Mouse (Mus musculus): Measurements from ENCODE around the gene Zcchc14.
"Not testable (repeated sequence)": the region's sequence is repeated elsewhere in the genome, so short reads cannot be mapped to it uniquely, and the experiment has no call there.

Zcchc14 gene

DNA sequence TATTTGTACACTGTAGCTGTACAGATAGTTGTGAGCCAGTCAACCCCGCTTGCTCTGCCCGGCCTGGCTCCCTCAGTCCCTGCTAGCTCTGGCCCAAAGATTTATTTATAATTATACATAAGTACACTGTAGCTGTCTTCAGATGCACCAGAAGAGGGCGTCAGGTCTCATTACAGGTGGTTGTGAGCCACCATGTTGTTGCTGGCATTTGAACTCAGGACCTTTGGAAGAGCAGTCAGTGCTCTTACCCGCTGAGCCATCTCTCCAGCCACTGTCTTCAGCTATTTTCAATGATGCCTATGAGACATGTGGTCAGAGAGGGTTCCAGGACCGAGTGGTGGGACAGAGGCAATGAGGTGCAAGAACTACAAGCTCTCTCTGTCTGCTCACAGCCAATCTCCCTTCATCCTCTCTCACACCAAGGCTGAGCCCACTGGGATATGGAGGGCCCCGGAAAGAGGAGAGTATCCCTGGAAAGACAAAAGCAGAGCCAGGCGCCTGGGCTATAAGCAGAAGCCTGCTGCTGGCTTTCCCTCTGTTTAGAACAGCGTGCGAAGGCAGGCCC, 15.3 kb upstream of the Zcchc14 start:
- in situ Hi-C loops (cut with MboI, MseI), result not testable (repeated sequence)

DNA sequence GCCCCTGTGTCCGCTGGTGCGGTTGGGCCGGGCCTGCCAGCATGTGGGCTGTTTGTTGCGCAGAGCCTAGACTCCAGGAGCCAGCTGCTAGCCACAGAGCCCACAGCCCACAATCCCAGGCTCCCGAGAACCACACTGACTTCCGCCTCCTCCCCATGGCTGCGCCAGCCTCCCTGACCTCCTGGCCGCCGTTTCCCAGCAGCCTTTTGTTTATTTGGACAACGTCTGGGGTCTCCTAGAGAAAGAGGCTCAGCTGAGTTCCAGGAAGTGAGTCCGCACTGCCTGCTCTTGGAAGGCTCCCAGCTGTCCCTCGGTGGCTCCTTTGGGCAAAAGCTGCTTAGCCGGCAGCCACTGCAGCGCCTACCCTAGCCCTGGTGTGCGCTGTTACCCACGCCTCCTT, 12.6 kb upstream of the Zcchc14 start:
- in situ Hi-C loops (cut with MboI, MseI), result no loop called here

DNA sequence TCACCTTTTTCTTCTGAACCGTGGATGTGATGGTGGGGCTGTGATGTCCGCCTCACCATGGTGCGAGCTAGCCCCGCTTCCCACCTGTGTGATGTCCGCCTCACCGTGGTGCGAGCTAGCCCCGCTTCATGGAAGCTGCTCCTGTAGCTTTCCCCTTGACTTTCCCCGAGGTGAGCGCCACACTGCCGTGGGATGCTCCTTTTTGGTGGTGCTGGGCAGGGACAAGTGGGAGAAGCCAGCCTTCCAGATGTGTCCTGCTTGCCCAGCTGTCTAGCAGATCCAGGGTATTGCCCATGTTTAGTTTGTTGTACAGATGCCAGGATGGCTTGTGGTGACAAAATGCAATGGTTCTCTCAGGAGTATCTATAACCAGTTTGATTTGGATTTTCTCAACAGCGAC, 10.4 kb upstream of the Zcchc14 start:
- in situ Hi-C loops (cut with MboI, MseI), result no loop called here

DNA sequence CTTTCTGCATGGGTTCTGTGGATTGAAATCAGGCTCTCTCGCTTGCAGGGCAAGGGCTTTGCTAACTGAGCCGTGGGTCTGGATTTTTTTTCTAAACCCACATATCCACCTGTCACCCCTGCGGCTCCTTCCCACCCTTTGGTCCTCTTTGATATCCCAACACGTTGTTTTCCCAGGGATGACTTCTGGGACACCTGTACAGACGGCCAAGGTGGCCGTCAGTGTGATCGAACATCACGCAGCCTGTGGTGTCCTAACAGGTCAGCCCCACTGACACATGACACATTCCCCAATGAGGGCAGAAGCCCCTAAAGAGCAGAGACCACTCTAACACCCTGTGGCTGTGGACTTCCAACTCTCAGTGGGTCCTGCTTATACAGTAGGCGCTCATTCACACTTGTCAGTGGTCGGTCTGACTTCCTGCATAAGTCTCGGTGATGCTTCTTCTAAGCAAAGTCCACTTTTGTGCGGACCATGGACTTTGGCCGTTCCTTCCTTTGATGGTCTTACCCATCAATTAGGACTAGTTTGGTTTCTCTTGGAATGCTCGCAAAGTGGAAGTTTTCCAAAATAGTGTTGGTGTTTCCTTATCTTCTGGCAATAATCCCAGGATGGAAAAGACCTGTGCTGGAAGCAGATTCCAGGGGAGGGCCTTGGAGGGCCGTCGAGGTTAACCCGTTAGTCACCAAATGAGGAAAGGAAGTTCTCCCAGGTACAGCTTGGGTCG, 9.1 kb upstream of the Zcchc14 start:
- in situ Hi-C loops (cut with MboI, MseI), result no loop called here

DNA sequence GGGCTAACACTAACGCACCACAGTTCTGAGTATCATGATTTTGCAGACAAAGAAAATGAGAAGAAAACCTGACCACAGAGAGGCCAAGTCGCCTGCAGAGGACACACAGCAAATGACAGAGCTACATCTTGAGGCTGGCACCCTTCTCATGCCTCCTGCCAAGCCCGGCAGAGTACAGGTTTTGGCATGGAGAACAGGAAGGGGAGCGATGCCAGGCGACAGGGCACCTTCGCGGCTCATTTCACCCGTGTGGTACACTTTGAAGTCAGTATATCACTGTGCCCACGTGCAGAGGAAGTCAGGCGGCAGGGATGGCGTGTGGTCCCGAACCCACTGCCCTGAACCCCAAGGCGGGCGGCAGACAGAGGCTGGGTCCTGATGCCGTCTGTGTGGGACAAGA, 7.9 kb upstream of the Zcchc14 start:
- in situ Hi-C loops (cut with MboI, MseI), result no loop called here

DNA sequence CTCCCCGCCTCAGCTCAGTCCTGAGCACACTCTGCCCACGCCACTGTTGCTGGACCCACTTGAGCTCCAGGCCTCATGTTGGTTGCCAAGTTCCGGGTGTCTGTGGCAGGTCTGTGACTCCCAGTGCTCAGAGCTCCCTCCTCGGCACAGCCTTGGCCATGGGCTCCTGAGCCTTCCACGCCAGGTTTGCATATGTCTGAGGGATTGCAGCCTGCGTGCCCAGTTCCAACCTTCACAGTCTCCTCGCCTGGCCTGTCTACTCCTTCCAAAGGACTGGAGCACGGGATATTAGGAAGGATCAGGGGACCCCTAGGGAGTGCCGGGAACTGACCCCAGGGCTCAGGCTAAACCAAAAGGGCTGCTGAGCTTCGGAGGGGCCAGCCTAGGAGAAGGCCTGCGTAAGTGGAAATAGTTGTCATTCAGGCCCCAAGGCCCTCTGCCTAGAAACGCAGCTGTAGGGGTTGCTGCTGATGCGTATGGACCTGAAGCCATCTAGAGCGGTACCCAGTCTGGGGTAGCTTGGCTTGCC, 2.3 kb upstream of the Zcchc14 start:
- in situ Hi-C loops (cut with MboI, MseI), result no loop called here

DNA sequence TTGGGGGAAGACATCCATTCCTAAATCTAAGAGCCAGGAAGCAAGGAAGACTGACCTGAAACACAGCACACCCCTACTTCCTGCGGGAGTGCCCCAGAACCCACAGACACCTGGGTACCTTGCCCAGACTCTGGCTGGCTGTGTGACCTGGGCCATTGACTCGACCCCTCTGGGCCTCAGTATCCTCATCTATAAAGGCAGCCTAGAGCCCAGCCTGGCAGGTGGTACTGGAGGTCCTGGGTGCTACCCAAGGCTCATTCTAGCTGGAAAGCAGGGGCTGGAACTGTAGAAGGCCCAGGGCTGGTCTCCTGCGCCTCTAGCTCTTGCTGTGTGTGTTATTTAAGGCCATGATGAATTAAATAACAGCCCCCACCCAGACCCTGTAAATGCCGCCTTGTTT, 1.4 kb upstream of the Zcchc14 start:
- in situ Hi-C loops (cut with MboI, MseI), result no loop called here

DNA sequence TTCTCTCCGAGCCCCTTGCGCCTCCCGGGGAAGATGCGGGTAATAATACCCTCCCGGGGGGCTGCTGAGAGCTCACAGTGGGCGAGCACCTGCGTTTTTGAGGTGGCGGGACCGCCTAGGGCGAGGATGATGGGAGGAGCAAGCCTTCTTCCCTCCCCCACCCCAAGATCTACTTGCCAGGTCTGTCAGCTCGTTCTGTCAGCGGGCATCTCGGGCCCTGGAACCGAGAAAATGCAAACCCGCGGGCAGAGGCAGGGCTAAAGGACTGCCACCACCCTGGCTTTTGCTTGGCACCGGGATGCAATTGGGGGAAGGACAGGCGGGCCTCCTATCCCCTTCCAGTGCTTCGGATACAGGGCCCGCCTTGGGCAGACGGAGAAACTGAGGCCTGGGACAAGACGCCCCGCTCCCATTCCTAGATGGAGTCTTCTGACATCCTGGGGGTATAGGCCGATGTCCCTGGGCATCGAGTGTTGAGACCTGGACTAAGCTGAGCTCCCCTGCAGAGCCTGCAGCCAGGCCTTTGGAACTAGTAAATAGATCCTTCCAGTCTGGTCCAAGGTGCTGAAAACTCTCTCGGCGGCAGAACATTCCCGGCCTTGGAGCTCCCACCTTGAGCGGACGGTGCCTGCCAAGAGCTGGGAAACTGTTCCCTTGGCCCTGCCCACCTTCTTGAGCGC, 779 bp upstream of the Zcchc14 start:
- in situ Hi-C loops (cut with MboI, MseI), result no loop called here

DNA sequence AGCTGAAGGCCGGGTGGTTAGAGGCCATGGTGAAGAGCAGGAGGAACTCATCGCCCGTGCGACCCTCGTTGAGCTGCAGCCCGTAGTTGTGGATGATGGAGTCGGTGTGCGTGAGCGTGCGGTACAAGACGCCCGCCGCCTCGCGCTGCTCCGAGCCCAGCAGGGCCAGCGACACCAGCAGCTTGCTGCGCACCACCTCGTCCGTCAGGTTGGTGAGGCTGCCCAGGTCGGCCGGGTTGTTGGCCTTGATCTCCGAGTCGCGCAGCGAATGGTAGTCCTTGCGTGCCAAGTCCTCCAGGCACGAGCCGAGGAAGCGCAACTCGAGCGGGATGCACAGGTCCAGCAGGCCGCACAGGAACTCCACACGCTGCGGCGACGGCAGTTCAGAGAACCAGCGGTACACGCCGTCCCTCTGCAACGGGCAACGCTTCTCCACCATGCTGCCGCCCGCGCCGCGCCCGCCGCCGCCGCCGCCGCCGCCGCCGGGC, 783 bp downstream of the Zcchc14 start:
- in situ Hi-C loops (cut with MboI, MseI), result no loop called here

DNA sequence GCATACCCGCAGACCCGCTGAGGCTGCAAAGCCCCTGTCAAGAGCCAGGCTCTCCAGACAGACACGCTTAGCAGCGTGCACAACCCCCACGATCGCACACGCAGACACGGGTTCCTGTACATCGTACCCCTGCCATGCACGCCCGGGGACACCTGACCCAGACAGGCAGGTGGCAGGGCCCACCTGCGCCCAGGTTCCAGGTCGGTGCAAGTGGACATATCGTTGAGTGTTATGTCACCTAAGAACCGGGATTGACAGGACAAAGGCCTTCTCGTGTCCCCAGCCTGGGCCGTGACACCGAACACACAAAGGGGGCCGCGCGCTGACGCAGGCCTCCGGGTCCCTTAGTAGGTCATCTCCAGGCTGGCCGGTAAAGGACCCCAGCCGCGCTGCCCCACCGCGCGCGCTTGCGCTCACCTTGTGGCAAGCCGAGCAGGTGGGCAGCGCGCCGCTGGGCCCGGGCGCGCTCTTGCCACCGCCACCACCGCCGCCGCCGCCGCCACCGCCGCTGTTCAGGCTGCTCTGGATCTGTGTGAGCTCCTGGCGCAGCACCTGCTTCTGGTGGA, 1.3 kb downstream of the Zcchc14 start:
- in situ Hi-C loops (cut with MboI, MseI), result no loop called here

DNA sequence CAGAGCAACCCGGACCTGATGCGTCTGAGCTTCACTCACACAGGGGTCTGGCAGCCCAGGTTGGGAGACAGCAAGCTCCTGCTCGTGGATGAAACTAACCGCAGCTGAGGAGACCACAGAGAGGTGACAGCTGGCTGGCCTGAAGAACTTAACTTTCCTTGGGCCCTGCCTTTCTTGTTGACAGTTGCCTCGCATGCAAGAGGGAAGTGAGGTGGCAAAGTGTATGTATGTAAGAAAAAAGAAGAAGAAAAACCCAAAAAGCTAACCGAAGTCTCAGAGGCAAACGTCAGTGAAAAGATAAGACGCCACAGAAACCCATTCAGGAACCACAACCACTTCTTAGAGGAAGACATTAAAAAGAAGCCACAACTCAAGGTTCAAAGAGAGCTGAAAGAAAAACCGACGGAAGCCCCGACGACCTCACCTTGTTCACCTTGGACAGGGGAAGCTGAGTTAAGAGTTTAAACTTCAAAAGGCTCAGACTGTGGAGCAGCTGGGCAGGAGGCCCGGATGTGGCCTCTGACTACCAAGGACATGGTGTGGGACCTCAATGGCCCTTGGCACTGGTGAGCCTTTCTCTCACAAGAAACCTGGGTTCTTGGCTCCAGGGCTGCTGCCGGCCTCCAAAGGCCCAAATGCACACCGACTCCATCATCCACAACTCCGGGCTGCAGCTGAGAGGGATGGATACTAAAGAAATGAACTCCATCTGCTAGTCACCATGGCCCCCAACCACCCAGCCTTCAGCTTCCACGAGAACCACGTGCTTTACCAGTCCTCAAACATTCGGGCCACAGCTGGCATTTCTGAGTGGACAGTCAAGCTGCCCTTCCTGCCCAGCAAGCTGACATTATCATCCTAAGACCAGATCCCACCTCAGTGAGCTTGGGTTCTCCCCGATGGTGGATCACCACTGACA, 2.1 kb downstream of the Zcchc14 start:
- in situ Hi-C loops (cut with MboI, MseI), result no loop called here

DNA sequence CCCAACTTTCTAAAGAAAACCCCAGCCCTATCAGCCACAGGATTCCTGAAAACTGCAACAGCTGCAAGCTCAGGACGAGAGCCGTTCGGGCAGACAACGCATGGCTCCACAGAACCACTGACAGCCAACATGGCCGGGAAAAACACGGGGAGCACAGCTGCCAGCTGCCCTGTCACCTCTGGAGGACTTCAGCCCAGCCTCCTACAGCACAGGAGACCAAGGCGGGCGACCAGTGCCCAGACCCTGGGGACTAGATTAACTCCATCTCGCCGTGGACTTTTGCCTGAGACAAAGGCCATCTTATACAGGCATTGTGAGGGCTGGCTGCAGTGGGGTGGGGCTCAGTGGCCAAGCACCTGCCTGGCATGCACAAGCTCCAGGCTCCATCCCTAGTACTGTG, 2.8 kb downstream of the Zcchc14 start:
- in situ Hi-C loops (cut with MboI, MseI), result no loop called here

DNA sequence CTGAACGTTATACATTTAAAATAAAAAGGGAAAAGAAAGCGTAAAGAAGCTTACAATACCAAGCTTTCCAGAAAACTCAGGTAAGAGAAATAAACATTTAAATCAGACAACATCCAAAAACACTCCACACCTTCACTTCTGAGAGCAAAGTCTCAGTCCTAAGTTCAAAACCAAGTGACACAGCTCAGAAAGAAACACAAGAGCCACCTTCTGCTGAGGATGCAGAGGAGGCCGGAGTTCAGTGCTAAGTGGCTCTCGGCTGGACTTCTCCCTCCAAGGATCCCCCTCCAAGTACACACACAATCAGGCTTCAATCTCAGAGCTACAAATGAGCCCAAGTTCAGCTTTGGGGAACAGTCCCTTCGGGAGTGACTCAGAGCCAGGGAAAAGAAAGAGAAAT, 3.3 kb downstream of the Zcchc14 start:
- in situ Hi-C loops (cut with MboI, MseI), result no loop called here

DNA sequence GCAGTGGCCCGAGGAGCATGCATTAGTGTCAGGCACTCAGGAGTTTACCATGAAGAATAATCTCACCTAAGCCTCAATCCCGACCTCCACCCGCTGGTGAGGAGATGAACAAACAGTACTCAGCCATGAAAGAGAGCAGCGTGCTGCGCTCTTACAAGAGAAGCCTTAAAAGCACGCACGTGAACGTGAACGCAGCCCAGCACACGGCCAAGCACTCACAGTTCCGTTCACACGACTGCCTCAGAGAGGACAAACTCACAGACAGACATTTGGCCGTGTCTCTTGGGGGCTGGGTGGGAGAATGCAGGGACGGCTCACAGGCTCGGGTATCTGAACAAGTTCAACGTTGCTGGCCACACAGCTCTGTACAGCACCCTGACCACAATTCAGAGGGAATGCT, 4.2 kb downstream of the Zcchc14 start:
- in situ Hi-C loops (cut with MboI, MseI), result no loop called here

DNA sequence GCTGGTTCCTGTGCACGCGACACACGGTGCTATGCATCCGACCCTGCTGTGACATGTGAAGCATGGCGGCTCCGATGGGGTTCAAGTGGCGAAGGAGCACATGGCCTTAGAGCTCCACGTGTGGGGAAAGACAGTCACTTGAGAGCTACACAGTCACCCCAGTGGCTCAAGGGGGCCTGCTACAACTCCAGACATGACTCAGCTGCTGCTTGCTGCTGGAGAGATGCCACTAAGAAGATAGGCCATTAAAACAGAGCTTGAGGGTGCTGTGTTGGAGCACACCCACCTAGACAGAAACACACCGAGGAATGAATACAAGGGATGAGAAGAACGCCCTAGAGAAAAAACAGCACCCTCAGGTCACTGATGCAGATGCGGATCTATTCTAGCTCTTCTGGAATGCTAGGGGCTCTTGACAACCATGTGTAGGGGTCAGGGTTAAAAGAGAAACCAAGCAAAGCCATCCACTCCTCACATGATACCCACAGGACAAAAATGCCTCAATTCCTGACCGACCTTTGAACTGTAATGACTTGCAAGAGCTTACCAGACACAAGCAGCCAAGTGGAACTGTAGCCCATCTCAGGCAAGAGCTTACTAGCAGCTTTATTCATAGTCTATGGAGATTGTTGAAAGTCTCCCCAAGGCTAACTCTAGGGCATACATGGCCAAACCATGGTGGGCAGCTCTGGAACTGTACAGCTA, 5.0 kb downstream of the Zcchc14 start:
- in situ Hi-C loops (cut with MboI, MseI), result no loop called here

DNA sequence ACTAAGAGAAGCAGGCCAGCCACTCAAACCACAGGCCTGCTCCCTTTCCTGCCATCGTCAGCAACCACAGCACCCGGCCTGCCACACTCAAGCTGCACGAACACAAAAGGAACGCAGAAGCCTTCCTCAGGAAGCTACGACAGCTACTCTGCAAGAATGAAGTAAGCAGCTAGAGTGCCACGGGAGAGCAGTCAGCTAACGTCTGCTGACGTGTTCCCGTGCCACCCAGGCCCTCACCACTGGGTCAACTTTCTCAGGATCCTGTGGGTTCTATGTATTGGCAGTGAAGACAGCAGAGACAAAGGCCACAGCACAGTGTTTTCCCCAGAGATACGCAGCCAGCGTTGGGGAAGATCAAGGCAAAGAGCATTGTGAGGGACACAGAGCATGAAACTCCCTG, 9.3 kb downstream of the Zcchc14 start:
- in situ Hi-C loops (cut with MboI, MseI), result no loop called here

DNA sequence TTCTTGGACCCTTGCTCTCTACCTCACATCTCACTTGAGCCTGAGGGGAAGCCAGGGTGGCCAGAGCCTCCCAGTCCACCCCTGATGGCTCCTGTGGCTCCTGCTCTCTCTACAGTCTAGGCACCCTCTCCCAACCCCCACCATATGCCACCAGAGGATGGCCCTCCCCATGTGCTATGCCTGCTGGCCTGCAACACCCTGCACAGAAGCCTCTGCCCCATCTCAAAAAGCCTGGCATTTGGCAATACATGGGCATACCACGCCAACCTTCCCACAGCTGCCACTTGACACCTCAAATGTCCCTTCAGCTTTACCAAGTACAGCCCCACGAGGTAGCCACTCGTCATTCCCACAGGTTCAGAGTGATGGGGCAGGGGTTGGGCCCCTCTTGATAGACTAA, 9.9 kb downstream of the Zcchc14 start:
- in situ Hi-C loops (cut with MboI, MseI), result no loop called here

DNA sequence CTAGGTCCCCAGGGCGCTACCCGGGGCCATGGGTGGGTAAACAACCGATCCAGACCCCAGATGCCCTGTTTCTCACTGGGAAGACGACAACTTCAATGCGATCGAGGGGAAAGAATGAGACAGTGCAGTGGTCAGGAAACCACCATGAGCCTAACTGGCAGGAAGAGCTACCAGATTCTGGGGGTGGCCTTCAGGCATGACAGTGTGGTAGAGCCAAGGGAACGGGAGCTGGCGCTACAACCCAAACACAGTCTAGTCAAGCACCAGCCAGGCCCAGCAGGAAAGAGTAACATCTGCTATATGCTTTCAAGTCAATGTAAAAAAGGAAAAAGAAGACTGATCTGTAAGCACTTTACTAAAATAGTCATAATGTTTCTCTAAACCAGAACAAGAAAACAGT, 16.5 kb downstream of the Zcchc14 start:
- in situ Hi-C loops (cut with MboI, MseI), result no loop called here

DNA sequence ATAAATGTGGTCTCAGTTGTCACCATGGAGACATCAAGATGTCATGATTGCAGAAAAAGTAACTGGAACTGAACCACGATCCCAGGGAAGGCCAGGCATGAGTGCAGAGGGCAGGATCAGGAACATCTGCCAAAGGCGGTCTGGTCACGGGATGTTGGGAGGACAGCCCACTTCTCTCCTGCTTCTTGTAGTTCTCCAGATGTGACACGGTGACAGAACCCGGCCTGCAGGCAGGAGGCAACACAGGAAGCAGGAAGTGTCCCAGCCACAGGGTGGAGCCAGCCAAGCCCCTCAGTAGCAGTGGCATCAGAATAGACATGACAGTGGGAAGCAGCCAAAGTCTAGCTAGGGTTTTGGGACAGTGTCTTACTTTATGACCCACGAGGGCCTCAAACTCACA, 17.2 kb downstream of the Zcchc14 start:
- in situ Hi-C loops (cut with MboI, MseI), result no loop called here

DNA sequence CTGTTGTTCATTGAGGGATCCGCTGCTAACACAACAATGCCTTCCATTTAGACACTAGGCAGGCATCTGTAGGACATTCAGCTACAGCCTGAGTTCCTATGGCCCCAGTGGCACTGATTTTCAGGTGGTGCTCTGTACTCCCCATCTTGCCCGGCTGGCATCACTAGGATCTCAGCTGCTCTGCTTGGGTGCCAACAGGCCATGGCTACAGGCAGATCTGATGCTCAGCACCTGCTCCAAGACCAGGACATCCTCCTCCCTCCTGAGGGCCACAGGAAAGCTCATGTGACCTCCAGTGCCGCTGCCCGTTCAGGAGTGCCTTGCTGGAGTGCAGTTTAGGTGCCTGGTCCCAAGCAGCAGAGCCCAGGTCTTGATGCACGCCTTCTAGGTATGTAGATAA, 20.3 kb downstream of the Zcchc14 start:
- in situ Hi-C loops (cut with MboI, MseI), result no loop called here

DNA sequence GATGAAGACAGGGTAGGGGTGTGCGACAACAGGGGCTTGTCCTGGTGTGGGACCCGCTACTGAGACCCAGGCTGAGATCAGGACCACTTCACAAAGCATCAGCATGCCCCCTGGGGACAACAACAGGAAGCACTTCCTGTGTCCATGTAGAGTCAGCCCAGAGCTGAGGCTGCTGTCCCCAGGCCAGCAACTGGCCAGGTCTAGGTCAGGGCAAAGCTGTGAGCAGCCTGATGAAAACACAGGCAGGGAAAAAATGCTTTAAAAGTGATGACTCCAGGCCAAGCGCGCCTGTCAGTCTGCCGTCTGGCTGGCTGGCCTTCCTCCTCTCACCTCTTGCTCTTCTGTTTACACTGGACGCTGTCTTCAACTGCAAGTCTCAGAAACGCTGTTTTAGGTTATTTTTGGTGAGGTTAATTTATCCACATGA, 21.0 kb downstream of the Zcchc14 start:
- in situ Hi-C loops (cut with MboI, MseI), result no loop called here

Measured in T-helper 1 cell (primary cell).